Mouse (Mus musculus): ENCODE data around the gene Rasgrf2.

GRCm38 (mm10) chr13:92108237-92108636 is 23.2 kb downstream of the Rasgrf2 start:
- TF ChIP-seq POLR2A (IDR thresholded peaks at IDR 0.05; ENCODE audit: low read depth, low read length) (no peak), CTCF (conservative IDR thresholded peaks at IDR 0.05; ENCODE audit: insufficient read depth, insufficient read length, low read depth, low read length) (no peak)
